Mouse (Mus musculus) right cerebral cortex, postnatal 4 days (tissue): ENCODE data around the gene Prkcg.
A peak's percentile ranks its signal among the peaks of the same experiment; 100 is the strongest.
"Not testable (repeated sequence)": the region's sequence is repeated elsewhere in the genome, so short reads cannot be mapped to it uniquely, and the experiment has no call there.

Experiments
- DNase-seq: peaks from one replicate; pipeline ENCODE4 v3.0.0-alpha.2; 2022

Gene Prkcg

GRCm38 (mm10) chr7:3291197-3291596 lies 2.2 kb downstream of the Prkcg start:
- DNase-seq, result no peak

GRCm38 (mm10) chr7:3291764-3292163 lies 2.8 kb downstream of the Prkcg start:
- no peak for DNase-seq

DNA sequence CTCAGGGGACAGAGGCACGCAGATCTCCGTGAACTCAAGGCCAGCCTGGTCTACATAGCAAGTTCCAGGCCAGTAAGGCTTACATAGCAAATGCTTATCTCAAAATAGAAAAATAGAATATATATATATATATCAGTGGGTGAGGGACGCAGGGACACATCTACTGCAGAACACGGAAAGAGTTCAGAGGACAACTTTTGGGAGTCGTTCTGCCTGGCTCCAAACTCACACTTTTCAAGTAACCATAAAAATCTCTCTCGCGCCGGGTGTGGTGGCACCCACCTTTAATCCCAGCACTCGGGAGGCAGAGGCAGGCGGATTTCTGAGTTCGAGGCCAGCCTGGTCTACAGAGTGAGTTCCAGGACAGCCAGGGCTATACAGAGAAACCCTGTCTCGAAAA lies 3.3 kb downstream of the Prkcg start:
- not testable (repeated sequence) for DNase-seq

- no peak for DNase-seq
Observed at GRCm38 (mm10) chr7:3292791-3293190, 3.8 kb downstream of the Prkcg start.

GRCm38 (mm10) chr7:3294794-3295193 lies 5.8 kb downstream of the Prkcg start:
- no peak for DNase-seq

GRCm38 (mm10) chr7:3295321-3296110 lies 6.5 kb downstream of the Prkcg start:
- DNase-seq, result no peak

GRCm38 (mm10) chr7:3296711-3297110 lies 7.7 kb downstream of the Prkcg start:
- DNase-seq, result no peak

DNA sequence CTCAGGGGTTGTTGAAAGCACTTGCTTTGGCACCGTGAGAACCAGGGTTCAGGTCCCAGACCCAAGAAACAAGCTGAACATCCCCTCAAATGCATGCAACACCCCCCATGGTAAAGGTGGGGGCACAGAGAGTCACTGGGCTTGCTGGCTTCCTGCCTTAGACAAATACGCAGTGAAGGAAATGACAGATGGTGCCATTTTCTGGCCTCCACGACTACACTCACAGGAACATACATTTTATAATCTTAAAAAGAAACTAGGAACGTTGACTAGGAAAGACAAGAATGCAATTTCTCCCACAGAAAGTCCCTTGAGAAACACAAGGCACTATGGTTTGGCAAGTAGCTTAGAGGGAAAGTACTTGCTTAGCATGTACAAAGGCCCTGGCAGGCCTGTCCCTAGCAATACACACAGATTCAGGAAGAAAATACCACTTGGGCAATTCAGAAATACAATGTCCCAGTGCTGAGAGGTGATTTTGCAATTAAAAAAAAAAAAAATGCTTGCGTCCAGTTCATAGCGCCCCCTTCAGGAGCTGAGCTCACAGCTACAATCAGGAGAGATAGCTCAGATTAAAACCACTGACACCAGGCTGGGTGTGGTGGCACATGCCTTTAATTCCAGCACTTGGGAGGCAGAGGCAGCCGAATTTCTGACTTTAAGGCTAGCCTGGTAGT lies 11.1 kb downstream of the Prkcg start:
- no peak for DNase-seq

DNA sequence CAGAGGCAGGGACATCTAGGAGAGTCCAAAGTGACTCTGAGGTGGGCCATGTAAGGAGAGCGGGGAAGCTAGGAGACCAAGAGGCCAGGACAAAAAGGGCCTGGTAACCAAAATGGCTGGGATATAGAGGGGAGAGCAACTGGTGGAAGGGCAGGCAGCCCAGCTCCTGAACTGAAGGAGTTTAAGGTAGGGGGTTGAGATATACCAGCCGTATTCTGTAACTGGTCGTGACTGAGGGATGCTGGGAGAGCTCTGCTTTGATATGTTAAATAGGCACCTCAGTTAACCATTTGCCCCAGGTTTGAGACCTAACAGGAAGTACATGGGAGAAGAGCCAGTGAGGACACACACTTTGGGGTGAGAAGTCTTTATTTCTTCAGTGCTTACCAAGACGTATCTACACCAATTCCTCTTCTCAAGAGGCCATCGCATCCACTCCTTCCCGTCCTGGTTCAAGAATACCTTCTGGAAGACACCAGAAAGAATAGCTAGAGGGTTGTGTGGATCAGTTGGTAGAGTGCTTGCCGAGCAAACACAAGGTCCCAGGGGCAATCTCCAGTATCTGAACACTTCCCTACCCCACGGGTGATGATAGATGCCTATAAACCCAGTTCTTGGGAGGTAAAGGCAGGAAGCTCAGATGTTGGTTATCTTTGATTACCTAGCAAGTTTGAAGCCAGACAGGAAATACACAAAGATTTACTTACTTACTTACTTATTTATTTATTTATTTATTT lies 12.1 kb downstream of the Prkcg start:
- DNase-seq, result no peak

- DNase-seq, result peak; percentile 48
Observed at GRCm38 (mm10) chr7:3301628-3302555, 12.9 kb downstream of the Prkcg start.

DNA sequence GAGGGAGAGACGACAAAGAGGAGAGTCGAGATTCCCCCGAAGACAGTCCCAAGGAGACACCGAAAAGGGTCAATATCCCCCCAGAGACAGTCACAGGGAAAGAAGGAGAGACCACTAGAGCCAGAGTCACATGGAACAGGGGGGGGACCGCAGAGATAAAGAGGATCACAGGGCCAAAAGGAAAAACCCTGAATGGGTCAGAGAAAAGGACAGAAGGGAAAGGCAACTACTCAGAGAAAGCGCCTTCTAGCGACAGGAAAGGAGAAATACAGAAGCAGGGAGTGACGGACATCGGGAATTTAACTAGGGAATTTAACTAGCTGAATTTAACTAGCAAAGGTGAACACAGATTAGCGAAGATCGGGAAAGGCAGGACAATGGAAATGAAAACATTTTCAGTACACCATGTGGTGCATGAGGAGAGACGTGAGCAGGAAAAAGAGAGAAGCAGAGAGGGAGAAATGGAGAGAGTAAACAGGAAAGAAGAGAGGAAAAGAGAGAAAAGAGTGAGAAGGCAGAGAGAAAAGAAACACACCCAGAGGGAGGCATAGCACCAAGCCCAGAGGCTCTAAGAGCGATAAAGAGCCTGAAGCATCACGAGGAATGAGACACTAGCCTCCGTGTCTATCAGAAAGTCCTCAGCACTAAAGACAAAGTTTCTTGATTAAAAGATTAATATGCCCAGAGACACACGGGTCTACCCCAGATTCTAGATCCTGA lies 13.7 kb downstream of the Prkcg start:
- DNase-seq, result no peak

DNA sequence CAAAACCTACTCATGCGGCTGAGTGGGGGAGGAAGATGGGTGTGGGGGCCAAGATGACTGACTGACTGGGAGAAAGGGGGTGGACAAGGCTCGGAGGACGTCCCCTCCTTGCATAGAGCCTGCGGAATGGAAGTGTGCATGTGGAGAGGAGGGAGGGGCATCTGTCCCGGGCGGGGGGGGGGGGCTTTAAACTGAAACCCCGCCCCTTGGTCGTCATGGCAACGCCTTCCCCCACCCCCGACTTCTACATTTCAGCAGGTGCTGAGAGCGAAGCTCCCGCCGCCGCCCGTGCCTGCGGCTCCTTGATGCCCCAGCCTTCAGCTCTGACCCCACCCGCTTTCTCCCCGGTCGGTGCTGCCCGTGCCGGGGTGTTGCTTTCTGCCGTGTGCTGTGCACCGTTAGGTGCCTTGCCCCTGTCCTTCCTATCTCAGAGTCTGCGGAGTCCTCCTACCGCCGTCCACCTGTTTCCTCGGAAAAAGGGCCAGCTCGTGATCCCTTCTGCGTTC lies 14.3 kb downstream of the Prkcg start:
- DNase-seq, result peak; percentile 85

DNA sequence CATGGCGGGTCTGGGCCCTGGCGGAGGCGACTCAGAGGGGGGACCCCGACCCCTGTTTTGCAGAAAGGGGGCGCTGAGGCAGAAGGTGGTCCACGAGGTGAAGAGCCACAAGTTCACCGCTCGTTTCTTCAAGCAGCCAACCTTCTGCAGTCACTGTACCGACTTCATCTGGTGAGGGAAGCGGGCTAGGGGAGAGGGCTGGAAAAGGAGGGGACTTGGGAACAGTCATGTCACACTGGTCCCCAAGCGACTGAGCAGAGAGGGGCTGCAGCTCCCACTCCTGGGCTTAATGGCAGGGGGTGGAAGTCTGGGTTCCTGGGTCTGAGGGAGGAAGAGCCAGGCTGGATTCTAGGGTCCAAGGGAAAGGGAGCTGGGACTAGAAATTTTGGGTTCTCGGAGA lies 14.8 kb downstream of the Prkcg start:
- peak; percentile 38 for DNase-seq

- DNase-seq, result peak; percentile 52
Observed at GRCm38 (mm10) chr7:3304298-3304697, 15.3 kb downstream of the Prkcg start.

DNA sequence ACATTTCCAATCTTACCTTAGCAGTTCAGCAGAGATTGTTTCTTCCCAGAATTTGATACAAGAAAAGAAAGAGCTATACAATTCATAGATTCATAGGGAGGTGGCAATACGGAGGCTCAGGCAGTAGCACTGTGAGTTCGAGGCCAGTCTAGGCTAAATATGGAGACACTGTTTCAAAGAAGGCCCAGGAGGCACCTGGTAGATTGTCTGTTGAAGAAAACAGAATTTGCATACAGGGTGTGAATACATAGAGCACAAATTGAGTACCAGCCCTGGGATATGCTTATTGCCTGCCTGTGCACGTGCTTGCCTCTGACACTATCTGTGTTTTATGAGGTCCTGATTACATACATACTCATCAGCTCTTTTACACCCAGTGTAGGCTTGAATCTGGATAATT lies 17.4 kb downstream of the Prkcg start:
- DNase-seq, result no peak

GRCm38 (mm10) chr7:3308646-3309045 lies 19.7 kb downstream of the Prkcg start:
- DNase-seq, result no peak

DNA sequence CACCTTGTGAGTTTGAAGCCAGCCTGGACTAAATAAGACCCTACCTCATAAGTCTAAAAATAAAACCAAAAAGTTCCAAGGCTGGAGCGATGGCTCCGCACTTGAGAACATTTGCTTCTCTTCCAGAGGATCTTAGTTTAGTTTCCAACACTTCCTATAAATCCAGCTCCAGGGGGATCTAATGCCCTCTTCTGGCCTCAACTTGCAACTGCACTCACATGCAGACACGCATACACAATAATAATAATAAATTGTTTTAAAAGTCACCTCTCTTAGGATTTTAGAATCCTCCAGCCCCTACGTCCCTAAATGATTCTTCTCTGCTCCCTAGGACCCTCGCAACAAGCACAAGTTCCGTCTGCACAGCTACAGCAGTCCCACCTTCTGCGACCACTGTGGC lies 21.3 kb downstream of the Prkcg start:
- no peak for DNase-seq

DNA sequence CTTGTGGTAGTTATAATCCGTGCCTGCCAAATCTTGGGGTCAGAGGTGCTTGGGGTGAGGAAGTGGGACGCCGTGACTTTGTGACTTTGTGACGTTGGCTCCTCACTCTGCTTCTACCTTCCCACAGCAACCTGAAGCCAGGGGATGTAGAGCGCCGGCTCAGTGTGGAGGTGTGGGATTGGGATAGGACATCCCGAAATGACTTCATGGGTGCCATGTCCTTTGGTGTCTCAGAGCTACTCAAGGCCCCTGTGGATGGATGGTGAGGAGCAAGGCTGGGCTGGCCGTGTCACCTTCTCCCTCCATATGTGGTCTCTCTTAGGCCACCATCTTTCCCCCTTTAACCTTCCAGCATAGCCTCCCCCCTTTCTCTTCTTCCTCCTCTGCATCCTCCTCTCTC lies 24.6 kb downstream of the Prkcg start:
- DNase-seq, result no peak

- DNase-seq, result no peak
Observed at GRCm38 (mm10) chr7:3314121-3314520, 25.1 kb downstream of the Prkcg start.

- no peak for DNase-seq
Observed at GRCm38 (mm10) chr7:3317704-3318103, 28.7 kb downstream of the Prkcg start.

GRCm38 (mm10) chr7:3320856-3321255 lies 31.9 kb downstream of the Prkcg start:
- no peak for DNase-seq

GRCm38 (mm10) chr7:3323826-3324225 lies 34.8 kb downstream of the Prkcg start:
- DNase-seq, result no peak
